Mouse (Mus musculus) thymus, adult 2 months (tissue): ENCODE results near the gene Kdm6b. TPM values are rescaled to one million over a fixed set of nuclear protein-coding genes. Genes with fewer than 3 reads are reported as not detected.

Experiments used
- DNase-seq: peaks from one replicate; pipeline ENCODE4 v3.0.0; 2021
- H3K27ac ChIP-seq: fragments of 200-500 bp; 2 replicates; pipeline ENCODE4 v1.5.1; 2012; ENCODE audit warnings: low read length, control low read depth; ENCODE audit not compliant: control insufficient read depth, insufficient read depth
- H3K27me3 ChIP-seq: fragments of 200-500 bp; 2 replicates; pipeline ENCODE4 v1.6.1; 2012; ENCODE audit warnings: mild to moderate bottlenecking, low read length, moderate library complexity, mixed read lengths; ENCODE audit not compliant: control insufficient read depth, insufficient read depth
- H3K36me3 ChIP-seq: fragments of 200-500 bp; 2 replicates; pipeline ENCODE4 v1.6.1; 2012; ENCODE audit warnings: mild to moderate bottlenecking, low read length, moderate library complexity; ENCODE audit not compliant: control insufficient read depth, insufficient read depth
- H3K4me1 ChIP-seq: fragments of 200-500 bp; replicated peaks from 2 replicates; pipeline ENCODE4 v1.6.1; 2012; ENCODE audit warnings: low read length; ENCODE audit not compliant: control insufficient read depth, insufficient read depth
- H3K4me3 ChIP-seq: fragments of 200-500 bp; 2 replicates; pipeline ENCODE4 v1.5.1; 2012; ENCODE audit warnings: mild to moderate bottlenecking, low read length, control low read depth, moderate library complexity; ENCODE audit not compliant: control insufficient read depth, insufficient read depth
- CTCF ChIP-seq: fragments of 200-500 bp; IDR thresholded peaks from 2 replicates; pipeline ENCODE4 v1.5.1; 2012; ENCODE audit warnings: mild to moderate bottlenecking, control low read depth, low read length, moderate library complexity, borderline replicate concordance; ENCODE audit not compliant: control insufficient read depth, poor library complexity, insufficient read depth; ENCODE audit errors: extremely low read depth
- POLR2A ChIP-seq: fragments of 200-500 bp; IDR thresholded peaks from 2 replicates; pipeline ENCODE4 v1.6.1; 2012; ENCODE audit warnings: mild to moderate bottlenecking, low read length, control low read depth, moderate library complexity; ENCODE audit not compliant: control insufficient read depth, poor library complexity, insufficient read depth; ENCODE audit errors: extremely low read depth
- WGBS: fragments of 180-500 bp; shearing (Covaris S2); methylation state at CpG from one replicate; pipeline ENCODE4 v1.1.7; 2018; 5-methylcytosine and 5-hydroxymethylcytosine counted together
- polyA plus RNA-seq: library from polyadenylated mRNA; depleted of rRNA; stranded (reverse); fragments of >200 nt; gene quantifications from 2 replicates; pipeline ENCODE4 v1.2.3, GENCODE M21; 2012

Gene Kdm6b
- polyA plus RNA-seq, 1 experiment = 61.0 TPM

DNA sequence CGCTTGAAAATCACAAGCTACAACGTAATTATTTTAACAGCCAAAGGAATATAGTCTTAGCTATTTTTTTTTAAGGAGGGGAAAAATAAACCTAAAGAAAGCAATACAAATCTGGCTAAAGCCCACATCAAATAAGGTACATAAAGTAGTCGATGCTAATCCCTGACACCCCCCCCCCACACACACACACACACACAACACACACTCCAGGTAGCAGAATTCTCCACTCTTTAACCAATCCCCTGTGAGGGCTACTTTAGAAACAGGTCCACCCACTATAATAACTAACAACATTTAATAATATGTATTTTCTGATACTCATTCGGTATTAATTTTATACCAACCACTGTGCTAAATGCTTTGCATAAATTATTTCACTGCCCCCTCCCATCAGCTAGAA lies 3.0 kb upstream of the Kdm6b start:
- no peak for DNase-seq
- no peak for TF ChIP-seq CTCF
- no peak for TF ChIP-seq POLR2A
- Histone ChIP-seq H3K27ac (peak overlapping the region; percentile 90; the same call in 1 of the 2 replicates), H3K4me1 (peaks cover 69% of the 10 kb centered on the region), H3K4me3 (no peak overlapping the region), H3K27me3 (no peaks in the 10 kb centered on the region), H3K36me3 (no peaks in the 10 kb centered on the region)
- WGBS = 3% methylated on average over 4 of the region's 4 CpGs

DNA sequence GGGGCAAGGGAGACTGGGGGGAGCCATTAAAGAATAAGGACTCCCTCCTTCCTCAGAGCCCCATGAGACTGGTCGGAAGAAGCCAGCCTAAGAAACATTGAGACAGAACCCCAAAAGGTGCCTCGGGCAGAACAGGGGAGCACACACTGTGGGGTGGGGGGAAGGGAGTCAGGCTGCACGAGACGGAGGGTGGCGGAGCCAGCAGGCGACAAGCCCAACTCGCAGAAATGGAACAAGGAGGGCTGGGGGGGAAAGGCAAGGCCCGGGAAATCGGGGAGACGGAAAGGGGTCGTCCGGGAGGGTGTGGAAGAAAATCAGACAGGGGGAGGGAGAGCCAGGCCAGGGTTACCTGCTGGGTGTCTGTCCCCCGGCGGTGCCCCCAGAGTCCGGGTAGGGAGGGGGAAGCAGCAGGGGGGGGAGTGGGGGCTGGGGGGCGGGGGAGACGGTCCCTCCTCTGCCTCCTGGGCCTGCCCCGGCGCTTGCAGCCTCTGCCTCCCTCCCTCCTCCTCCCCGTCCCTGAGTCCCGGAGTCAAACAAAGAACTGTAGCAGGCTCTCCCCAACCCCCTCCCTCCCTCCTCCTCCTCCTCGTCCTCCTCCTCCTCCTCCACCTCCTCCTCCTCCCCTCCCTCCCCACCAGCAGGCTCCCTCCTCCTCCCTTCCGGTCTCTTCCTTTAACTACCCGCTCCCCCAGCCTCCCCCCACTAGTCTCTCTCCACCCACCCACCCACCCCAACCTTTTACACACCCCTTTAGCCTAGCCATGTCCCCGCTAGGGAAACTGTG lies 2.4 kb upstream of the Kdm6b start:
- H3K4me1 ChIP-seq = peaks cover 69% of the 10 kb centered on the region

DNA sequence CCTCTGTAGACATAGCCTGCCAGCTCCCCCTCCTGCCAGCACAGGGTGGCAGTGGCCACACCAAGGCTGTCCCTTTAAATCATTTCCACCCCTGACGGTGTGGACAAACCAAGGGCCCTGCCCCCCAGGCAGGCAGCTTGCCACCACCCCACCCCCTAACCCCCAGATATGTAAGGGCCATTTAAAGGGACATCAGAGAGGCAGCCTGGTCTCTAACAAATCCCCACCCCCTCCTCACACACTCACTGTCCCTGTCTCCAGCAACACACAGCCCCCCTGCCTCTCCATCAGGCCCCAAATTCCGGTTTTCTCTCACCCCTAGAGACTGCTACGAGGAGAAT lies 1.8 kb upstream of the Kdm6b start:
- Histone ChIP-seq H3K27me3 (no peaks in the 10 kb centered on the region), H3K4me3 (peak overlapping the region; percentile 89), H3K36me3 (no peaks in the 10 kb centered on the region), H3K27ac (peak overlapping the region; percentile 90), H3K4me1 (peaks cover 64% of the 10 kb centered on the region)
- DNase-seq = no peak
- 2% methylated on average over 3 of the region's 3 CpGs for WGBS
- TF ChIP-seq CTCF (no peak), POLR2A (no peak)

More for the DNA sequence above, 2.4 kb upstream of the Kdm6b start:
- Histone ChIP-seq H3K4me3 (peak overlapping the region; percentile 89), H3K27me3 (no peaks in the 10 kb centered on the region), H3K36me3 (no peaks in the 10 kb centered on the region), H3K27ac (peak overlapping the region; percentile 90)
- TF ChIP-seq CTCF (no peak), POLR2A (no peak)
- DNase-seq = peak; percentile 69
- WGBS = under 1% methylated on average over 20 of the region's 25 CpGs

DNA sequence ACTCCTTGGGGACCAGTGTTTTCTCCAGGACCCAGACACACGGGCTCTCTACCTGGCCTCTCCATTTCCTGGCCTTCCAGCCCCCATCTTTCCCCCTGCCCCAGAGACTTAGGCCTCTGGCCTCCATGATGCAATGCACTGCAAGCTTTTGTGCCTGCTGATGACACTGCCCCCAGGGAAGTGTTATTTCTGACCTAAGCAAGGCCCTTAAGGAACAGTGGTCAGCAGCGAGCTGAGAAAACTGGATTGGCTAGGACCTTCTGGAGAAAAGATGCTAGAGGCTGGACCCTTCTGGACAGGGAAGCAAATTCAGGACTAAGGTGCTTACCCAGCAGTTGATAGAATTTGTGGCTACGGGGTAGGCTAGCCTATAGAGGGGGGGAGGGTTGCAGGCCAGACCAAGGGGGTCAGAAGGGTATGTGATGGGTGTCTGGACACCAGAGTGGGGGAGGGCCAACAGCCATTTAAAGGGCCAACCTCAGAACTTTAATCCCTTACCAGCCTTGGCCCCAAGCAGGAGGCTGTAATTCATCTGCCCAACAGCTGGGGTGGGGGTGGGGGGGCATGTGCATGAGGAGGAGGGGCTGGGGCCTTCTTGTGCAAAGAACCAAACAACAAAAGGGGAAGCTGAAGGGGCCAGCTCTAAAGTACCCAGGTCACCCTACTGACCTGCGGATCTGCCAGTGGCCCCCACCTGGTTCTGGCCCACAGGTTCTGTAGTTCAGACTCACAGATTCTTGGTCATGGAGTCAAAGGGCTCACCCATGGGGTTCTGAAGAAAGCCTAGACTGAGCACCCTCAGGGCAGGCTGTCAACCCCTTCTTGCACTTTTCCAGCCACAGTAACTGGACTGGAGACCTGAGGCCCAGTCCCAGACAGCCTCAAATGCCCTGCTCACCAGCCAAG lies 1.2 kb upstream of the Kdm6b start:
- no peaks in the 10 kb centered on the region for H3K27me3 ChIP-seq
- peak overlapping the region; percentile 90 for H3K27ac ChIP-seq
- TF ChIP-seq CTCF = no peak
- no peak for TF ChIP-seq POLR2A
- no peak for DNase-seq
- peaks cover 59% of the 10 kb centered on the region for H3K4me1 ChIP-seq
- no peaks in the 10 kb centered on the region for H3K36me3 ChIP-seq
- H3K4me3 ChIP-seq = peak overlapping the region; percentile 89
- 52% methylated on average over 4 of the region's 4 CpGs for WGBS

DNA sequence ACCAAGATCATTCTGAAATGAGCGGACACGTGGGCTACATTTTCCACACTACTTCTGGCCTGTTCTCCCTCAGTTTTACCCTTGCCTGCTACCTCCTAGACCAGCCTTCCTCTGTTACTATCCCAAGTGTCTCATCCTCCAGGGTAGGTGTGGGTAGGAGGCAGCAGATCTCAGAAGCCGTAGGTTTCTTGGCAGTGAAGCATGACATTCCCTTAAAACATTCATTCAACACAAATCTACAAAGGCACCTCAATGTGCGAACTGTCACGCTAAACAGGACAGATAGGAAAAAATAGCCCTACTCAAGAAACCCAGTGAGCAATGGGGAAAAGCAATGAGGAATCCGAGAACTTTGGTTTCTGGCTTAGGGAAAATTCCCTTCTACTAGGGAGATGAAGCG lies 927 bp downstream of the Kdm6b start:
- Histone ChIP-seq H3K27me3 (no peaks in the 10 kb centered on the region), H3K4me3 (no peak overlapping the region), H3K36me3 (peaks cover 3% of the 10 kb centered on the region; the same call in 1 of the 2 replicates), H3K4me1 (peaks cover 52% of the 10 kb centered on the region), H3K27ac (peak overlapping the region; percentile 52)
- no peak for TF ChIP-seq CTCF
- no peak for TF ChIP-seq POLR2A
- 92% methylated on average over 7 of the region's 7 CpGs for WGBS
- no peak for DNase-seq

GRCm38 (mm10) chr11:69411538-69412203 lies 1.8 kb downstream of the Kdm6b start:
- H3K36me3 ChIP-seq = peaks cover 12% of the 10 kb centered on the region
- H3K27ac ChIP-seq = peak overlapping the region; percentile 98
- 1% methylated on average over 39 of the region's 39 CpGs for WGBS
- peak; percentile 60 for DNase-seq
- H3K4me3 ChIP-seq = peak overlapping the region; percentile 90
- no peak for TF ChIP-seq POLR2A
- no peak for TF ChIP-seq CTCF
- peaks cover 44% of the 10 kb centered on the region for H3K4me1 ChIP-seq
- H3K27me3 ChIP-seq = no peaks in the 10 kb centered on the region
